Mouse (Mus musculus) heart, adult 8-10 months (tissue): ENCODE results near the gene Sec24b. TPM values are rescaled to one million over a fixed set of nuclear protein-coding genes. Genes with fewer than 3 reads are reported as not detected.
A peak's percentile ranks its signal among the peaks of the same experiment; 100 is the strongest.

ENCODE experiments used
- DNase-seq: peaks from one replicate; pipeline ENCODE4 v3.0.0; 2022; ENCODE audit warnings: low spot score
- total RNA-seq, 4 experiments: library from RNA; stranded (reverse); gene quantifications; 2 replicates each; pipeline ENCODE4 v1.2.4; 2022

Gene Sec24b
- total RNA-seq, 4 experiments from 2014 or later, result 25.0 to 32.3 (median 27.4) TPM

DNA sequence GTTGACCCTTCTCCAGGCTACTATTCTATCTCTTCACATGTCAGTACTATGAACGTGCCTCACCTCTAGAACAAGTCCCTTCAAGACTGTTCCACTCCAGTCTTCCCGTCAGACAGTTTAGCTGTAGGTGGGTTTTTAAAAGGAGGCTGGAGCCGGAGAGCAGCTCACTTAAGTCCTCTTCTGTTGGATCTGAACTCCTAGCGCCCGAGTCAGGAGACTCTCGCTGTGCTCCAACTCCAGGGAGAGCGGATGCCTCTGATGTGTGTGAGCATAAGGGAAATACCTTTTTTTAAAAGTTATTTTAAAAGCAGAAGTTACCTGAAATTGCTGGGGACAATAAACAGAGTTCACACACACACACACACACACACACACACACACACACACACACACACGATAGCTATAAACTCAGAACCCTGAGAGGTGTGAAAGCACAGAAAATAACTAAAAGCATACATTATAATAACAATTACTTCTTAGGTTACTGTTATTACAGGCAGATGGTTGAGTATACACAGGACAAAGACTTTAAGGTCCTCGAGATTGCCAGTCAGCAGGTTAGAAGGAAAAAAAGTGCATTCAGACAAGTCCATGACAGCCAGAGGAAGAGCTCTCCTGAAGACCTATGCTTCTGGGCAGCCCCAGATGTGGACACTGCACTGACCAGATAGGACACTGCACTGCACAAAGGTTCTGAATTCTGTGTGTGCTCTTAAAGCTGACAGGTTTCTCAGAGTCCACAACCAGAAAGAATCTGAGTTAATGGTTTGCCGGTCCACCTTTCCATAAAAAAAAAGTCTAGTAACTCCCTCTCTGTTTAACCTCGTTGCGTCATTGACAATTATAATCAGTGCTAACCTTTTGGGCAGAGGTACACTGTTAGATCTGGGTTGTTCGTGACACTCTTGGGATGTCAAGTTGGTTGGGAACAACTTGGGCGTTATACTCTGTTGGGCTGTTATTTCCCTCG is 5.7 kb downstream of the Sec24b start:
- no peak for DNase-seq

DNA sequence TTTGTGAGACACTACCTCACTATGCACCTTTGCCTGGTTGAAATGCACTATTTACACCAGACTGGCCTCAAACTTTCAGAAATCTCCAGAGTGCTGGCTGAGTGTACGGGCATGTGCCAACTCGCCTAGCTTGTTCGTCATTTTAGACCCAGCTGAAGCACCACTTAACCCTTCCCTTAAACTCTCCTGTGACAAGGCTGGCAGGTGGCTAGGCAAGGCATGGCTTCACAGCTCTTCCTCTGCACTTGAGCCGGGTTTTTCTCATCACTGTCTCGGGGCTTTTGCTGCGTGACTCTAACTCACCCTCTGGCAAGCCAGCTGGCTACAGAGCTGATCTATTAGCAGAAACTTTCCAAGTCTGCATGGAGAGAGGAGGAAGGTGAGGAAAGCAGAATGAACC is 6.8 kb downstream of the Sec24b start:
- no peak for DNase-seq

DNA sequence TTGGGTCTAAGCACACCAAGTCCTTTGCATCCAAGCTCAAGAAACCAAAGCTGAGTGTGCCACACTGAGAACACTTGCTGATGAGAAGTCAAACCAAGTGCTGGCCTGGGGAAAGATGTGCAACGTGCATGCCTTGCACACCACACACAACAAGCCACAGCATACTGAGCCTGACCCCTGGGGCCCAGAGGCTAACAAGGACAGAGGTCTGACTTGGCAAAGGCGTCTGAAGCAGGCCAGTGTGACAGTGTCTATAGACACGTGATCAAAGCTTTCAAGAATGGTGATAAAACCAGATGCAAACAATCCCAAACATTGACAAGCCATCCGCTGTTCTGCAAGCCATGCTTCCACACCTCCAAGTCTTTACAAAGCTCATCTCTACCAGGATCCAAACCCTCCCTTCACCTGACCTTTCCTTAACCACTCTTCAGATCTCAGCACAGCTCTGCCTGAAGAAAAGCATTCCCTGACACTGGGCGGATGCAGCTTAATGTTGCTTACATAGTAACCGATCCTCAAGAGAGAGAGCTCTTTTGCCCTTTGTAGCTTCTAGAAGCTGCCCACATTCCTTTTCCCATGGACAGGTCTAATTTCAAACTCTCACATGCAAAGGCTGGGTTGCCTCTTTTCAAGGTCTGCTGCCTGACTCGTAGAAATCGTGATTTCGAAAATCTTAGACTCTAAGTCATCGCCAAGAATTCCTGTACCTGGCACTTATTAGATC is 7.8 kb downstream of the Sec24b start:
- DNase-seq, result no peak

DNA sequence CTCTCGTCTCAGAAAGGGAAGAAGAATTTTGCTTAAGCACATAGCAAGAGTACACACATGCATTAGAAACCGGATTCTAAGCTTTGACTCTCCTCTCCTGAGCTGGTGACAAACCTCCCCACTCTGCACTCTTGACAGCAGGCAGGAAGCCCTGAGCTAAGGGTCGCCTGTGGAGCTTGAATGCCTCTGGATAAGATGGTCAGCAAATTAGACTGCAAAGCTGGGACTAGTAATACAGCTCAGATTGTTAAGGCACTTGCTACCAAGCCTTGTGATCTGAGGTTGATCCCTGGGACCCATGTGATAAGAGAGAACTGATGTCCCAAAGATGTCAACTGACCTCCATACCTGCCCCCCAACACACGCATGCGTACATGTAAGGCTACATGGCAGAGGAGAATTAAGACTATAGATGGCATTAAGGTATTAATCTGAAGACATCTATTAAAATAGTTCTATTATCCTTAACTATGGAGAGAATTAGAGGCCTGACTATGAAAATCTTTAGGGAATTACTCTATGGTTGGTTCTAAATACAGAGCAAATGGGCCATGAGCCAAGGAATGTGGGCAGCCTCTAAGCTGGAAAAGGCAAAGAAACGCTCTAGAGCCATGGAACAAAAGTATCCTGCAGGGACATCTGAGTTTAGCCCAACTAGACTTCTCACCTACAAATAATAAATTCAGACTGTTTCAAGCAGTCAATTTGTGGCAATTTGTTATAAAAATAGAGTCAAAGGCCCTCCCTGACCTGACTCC is 8.6 kb downstream of the Sec24b start:
- DNase-seq, result peak; percentile 38

DNA sequence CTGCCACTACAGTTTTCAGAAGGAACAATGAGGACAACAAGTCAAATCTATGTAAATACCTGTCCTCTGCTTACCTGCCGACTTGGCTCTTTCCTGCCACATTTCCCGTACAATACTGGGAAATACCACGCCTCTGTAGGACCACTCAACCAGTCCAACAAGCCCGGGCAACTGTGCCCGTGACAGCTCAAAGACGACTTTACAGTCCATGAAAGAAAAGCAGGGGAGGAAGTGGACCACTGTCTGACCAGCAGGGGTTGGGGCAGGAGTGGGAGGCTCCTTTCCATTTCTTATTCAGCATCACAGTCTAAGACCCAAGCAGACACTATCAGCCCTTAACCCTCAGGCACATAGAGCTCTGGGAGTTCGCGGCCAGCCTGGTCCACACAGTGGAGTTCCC is 9.2 kb downstream of the Sec24b start:
- DNase-seq, result no peak

DNA sequence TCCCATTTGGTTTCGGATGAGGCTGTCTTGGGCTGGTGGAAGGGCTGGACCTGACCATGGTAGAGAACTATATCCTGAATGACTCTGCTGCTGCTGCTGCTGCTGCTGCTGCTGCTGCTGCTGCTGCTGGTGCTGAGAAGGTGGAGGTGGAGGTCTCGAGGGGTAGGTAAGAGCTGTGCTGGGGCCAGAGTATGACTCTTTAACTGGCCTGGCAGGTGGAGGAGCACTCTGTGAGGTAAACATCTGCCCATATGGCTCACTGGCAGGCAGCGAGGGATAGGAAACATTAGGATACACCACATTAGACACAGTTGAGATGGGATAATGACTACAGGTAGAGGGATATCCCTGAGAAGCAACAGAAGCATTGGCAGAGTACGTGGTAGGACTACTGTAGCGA is 20.6 kb downstream of the Sec24b start:
- DNase-seq, result no peak

DNA sequence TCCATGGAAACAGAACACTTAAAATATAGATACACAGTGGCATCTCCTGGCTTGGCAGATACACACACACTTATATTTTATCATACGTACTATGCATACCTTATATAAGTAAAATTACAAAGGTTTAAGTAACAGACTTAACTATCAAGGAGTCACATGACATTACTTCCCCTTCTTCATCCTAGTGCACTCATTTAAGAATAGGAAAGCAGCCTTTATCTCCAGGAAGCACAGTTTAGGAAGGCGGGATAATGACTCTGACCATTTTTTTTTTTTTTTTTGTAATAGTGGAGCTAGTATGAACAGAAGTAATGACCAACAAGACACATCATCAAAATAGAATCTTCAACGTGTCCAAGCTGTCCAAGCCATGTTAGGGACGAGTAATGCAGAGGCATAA is 21.3 kb downstream of the Sec24b start:
- no peak for DNase-seq

DNA sequence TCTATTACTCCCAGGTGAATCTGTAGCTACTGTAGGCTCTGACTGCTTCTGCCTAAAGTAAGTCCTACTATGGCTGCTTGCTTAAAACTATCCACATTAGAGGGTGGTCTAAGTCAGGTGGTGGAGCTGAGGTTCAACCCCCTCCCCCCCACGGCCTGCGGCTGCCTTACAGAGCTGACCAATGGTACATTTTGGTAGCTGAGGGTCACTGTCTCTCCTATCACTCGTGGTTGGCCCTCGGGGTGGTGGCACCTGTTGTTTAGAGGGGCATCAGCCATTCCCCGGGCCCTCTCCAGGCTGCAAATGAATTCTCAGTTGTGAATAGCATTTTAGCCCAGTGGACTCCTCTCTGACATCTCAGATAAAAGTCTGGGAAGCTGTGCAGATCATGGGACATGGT is 32.6 kb downstream of the Sec24b start:
- DNase-seq, result no peak

DNA sequence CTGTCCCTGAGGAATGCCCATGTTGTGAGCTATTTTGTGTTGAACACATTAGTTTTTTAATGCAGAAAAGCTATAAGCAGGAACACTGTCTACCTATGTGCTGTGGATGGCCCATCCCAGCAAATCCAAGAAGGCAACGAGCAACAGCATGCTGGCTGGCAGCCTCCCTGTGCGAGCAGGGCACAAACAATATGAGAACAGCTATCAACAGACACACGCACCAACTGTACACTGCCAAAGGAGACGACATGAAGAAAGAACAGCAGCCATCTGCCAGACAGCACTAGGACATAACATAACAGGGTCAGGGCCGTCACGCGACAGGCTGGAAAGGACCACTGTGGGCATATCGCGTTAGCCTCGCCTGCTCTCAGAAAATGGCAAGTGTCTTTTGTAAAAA is 35.2 kb downstream of the Sec24b start:
- DNase-seq, result no peak

DNA sequence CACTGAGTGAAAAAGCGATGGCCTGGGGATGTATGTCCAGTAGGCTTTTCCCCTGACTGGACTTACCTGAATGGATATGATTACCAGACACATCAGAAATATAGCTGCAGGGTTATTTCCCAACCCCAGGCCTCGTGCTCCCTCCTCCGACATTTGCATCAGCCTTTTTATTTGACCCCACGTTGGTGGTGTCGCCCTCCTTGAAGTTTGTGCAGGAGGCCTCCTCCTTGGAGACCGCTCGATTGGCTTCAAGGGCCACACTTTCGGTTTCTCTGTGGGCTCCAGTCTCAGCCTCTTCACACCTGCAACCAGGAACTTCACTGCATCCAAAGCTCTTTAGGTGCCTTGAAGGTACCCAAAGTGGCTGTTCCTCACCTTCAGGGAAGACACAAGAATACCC is 35.8 kb downstream of the Sec24b start:
- no peak for DNase-seq

DNA sequence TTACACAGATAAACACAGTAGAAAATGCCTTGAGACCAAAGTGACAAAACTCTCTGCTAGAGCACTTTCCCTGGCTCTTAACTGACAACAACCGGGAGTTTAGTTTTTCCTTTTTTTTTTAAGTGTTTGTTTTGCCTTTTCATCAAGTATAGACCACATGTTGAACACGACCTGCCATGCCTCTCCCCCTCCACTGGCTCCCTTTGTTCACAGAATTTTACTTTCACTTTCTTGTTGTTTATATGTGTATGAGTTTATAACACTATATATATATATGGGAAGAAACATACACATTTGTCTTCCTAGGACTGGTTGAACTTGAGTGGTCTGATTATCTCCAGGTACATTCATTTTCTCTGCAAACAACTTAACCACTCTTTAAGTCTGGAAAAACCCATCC is 48.4 kb downstream of the Sec24b start:
- no peak for DNase-seq

DNA sequence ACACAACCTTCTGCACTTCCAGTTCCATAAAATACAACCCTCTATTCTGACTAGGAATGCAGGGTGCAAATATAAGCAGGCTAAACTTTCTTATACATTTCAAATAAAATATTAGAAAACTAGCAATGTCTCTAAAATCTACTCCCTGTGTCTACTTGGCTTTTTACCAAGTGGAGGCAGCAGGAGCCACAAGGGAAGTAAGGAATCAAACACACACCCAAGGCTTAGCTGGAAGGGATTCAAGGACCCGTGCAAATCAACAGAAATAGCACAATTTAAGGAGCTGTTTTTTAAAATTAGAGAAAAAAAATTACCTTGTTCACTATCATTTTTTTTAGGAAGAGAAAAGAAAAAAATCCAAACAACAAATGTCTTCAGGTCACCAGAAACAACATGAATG is 50.1 kb downstream of the Sec24b start:
- DNase-seq, result no peak

DNA sequence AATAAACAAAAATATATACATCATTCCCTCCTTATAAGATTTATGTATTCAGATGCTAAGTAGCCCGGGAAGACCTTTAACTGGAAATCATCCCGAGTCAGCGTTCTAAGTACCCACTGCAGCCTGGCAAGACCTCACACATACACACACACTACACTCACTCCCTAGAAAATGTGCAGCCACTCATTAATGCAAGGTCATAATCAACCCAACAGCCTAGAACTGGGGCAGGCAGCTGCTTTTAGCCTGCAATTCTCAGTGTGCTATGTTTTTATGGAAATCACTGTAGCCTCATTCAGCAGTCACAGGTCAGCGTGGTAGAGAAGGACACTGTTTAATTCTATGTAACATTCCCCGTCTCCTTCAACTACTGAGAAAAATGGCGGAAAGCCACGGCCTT is 55.2 kb downstream of the Sec24b start:
- no peak for DNase-seq

DNA sequence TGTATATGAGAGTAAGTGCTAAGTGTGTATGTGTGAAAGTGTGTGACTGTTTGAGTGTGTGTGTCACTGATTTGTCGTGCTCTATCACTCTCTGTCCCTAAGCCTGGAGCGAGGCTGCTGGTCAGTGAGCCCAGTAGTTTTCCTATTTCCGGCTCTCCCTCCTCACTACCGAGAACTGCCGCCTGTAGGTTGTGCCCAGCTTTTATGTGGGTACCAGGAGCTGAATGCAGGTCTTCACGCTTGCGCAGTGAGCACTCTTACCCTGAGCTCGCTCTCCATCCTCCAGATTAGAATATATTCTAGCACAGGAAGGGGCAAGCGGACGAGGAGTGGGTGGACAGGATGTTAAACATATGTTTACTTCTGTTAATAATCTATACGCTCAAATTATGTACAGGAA is 60.4 kb downstream of the Sec24b start:
- DNase-seq, result no peak

DNA sequence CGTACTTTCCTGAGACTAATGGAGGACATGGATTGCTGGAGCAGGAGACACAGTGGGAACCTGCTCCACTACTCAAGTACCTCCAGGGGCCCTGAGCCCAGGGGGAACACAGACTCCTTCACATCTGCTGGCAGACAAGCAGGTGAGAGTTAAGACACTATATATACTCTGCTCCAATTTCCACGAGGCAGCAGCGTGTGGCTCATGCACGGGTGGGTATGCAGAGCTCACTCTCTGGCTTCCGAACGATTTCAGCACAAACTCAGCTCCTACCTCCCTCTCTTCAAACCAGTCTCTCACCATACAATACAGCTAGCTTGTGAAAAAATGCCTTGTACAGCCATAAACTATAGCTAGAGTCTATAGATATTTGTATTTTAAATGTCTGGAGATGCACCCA is 62.8 kb downstream of the Sec24b start:
- no peak for DNase-seq

DNA sequence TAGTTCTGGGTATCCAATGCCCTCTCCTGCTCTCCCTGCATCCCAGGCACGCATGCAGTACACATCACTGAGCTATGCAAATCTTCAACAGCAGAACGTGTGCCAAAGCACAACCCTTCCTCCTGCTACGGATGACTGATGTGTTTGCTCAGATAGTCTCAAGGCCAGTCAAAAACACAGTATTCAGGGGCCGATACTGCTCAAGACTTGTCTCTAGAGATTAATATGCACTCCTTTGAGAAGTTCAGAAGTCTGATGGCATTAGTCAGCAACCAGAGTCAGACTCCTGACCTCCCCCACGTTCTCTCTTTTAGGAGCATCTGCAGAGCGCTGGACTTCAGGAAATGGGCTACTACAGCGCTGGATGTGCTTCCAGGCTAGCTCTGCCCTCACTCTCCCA is 63.4 kb downstream of the Sec24b start:
- peak; percentile 3 for DNase-seq

DNA sequence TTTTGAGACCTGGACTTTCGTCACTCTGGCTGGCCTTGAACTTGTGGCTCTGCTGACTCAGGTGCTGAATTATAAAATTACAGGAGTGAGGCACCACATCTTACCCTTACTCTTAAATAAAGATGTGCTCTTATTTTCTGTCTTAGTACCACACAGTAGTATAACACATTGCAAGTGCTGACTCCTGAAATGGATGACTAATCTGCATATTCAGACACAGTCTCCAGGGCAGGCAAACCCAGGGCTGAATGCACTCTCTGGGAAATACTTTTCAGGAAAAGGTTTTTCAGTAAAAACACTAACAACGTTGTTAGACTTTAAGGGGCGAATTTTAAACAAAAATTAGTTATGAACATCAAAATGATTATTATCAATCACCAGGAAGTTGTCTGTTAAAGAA is 64.0 kb downstream of the Sec24b start:
- no peak for DNase-seq

DNA sequence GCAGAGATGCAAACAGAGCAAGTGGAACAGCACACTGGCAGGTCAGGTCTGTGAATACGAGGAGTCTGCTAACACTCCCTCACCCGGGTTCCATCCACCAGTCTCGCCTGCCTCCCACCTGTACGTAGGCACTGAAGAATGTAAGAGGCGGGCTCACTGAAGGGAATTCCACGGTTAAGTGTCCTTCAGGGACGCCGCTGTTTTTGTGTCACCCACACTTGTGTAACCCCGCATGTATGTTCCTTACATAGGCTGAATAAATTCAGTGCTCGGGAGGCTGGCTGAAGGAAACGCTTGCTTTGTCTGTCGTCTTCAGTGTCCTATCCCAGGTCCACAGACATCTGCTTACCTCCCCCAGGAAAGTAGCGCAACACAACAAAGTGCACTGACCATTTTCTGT is 74.1 kb downstream of the Sec24b start:
- no peak for DNase-seq

DNA sequence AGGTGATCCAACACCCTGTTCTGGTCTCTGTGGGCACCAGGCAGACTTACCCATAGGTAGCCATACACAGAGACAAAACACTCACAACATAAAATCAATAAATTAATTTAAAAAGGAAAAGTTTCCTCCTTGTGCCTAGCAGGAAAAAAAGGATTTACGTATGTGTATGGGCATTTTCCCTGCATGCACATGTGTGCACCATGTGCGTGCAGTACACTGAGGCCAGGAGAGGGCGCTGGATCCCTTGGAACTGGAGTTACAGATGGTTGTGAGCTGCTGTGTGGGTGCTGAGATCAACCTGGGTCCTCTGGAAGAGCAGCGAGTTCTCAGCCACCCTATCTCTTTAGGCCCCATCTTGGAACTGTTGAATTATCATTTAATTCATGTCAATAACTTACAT is 76.0 kb downstream of the Sec24b start:
- no peak for DNase-seq

DNA sequence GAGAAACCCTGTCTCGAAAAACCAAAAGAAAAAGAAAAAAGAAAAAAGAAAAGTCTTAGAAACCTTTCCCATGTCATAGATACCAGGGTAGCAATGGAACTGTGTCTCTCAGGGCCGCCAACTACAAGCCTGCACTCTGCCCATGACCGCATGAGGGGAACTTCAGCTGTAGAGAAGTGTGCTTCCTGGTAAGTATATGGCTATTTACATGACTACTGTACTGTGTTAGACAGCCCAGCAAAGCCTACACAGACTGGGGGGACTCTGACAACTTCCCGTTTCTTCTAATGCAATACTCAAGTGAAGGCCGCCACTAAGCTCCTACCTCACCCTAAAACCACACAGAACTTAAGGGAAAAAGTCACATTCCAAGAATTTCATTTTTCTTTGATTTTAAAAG is 76.6 kb downstream of the Sec24b start:
- no peak for DNase-seq

DNA sequence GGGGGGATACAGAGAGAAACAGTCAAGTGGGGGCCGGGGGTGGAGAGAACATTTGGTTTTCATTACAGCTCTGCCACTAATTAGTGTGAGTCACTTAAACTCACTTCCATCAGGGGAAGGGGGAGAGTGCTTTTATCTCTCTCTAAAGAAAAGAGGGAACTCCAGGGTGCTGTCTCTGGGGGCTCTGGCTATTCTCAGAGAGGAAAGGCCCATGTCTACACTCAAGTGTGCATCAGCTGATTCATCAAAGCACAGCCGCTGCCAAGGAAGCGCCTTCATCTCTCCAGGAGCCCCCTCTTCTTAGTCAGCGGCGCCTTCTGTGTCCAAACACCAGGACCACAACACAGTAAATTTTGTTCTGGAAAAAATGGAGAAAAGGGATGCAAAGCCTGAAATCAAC is 79.1 kb downstream of the Sec24b start:
- no peak for DNase-seq

DNA sequence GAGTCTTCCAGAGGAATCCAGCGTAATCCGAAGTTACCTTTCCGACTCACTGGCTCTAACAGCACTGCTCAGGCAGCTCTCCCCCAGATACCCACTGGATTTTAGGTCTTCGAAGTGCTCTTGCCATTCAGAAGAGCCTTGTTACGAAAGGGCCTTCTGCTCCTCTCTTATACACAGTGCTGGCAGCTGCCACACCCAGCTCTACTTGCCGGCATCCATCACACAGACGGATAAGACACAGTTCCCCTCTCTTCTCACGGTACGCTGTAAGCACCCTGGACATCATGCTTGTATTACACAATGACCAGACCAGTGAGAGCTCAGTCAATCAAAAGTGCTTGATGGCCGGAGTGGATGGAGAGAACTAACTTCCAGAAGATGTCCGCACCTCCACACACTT is 79.6 kb downstream of the Sec24b start:
- no peak for DNase-seq
